Mouse (Mus musculus) MEL (cell line): ENCODE results near the gene Masp2. TPM values are rescaled to one million over a fixed set of nuclear protein-coding genes. Genes with fewer than 3 reads are reported as not detected.

Experiments
- DNase-seq: peaks from one replicate; pipeline ENCODE4 v3.0.0; 2011; ENCODE audit warnings: low read depth, low spot score
- H3K27ac ChIP-seq: 2 replicates; pipeline ENCODE4 v1.5.1; 2012; ENCODE audit warnings: low read depth, mild to moderate bottlenecking, control low read depth, low read length, moderate library complexity; ENCODE audit not compliant: control insufficient read depth
- H3K27me3 ChIP-seq, 2 experiments: fragments of 150-350 bp in 1 of 2; sonication (generic) in 1 of 2; 2 replicates each; pipeline ENCODE4 v1.6.1; 2012; ENCODE audit warnings: low read length in 2 of 2, mild to moderate bottlenecking in 2 of 2, improper control_type of control experiment in 1 of 2, moderate library complexity in 1 of 2; ENCODE audit not compliant: insufficient read depth in 2 of 2, control insufficient read depth in 1 of 2
- H3K36me3 ChIP-seq, 2 experiments: 2 replicates each; pipeline ENCODE4 v1.6.1; 2012 to 2014; ENCODE audit warnings: low read length in 2 of 2, improper control_type of control experiment in 1 of 2, inconsistent platforms in 1 of 2, mild to moderate bottlenecking in 1 of 2; ENCODE audit not compliant: insufficient read depth in 2 of 2, control insufficient read depth in 1 of 2
- H3K4me1 ChIP-seq, 2 experiments: fragments of 150-350 bp in 1 of 2; sonication (generic) in 1 of 2; 2 replicates each; pipeline ENCODE4 v1.6.1; 2012; ENCODE audit warnings: low read length in 2 of 2, improper control_type of control experiment in 1 of 2, mild to moderate bottlenecking in 1 of 2; ENCODE audit not compliant: insufficient read depth in 2 of 2, control insufficient read depth in 1 of 2
- H3K4me3 ChIP-seq, 2 experiments: fragments of 150-350 bp in 1 of 2; sonication (generic) in 1 of 2; 2 replicates each; pipeline ENCODE4 v1.5.1; 2012; ENCODE audit warnings: low read depth in 2 of 2, low read length in 2 of 2, mild to moderate bottlenecking in 2 of 2, moderate library complexity in 2 of 2, control low read depth in 1 of 2, improper control_type of control experiment in 1 of 2; ENCODE audit not compliant: control insufficient read depth in 1 of 2, insufficient read depth in 1 of 2
- H3K79me2 ChIP-seq: 2 replicates; pipeline ENCODE4 v1.6.1; 2012; ENCODE audit warnings: mild to moderate bottlenecking, low read length, moderate library complexity; ENCODE audit not compliant: control insufficient read depth, poor library complexity, insufficient read depth
- H3K9ac ChIP-seq: 2 replicates; pipeline ENCODE4 v1.6.1; 2012; ENCODE audit warnings: low read depth, mild to moderate bottlenecking, control low read depth, low read length, moderate library complexity; ENCODE audit not compliant: control insufficient read depth, poor library complexity, severe bottlenecking
- H3K9me3 ChIP-seq: fragments of 150-350 bp; sonication (generic); replicated peaks from 2 replicates; pipeline ENCODE4 v1.6.1; 2012; ENCODE audit warnings: mild to moderate bottlenecking, low read length, improper control_type of control experiment, moderate library complexity; ENCODE audit not compliant: insufficient read depth
- BHLHE40 ChIP-seq: IDR thresholded peaks from 2 replicates; pipeline ENCODE4 v1.6.1; 2012; ENCODE audit warnings: low read depth, mild to moderate bottlenecking, inconsistent platforms, low read length, improper control_type of control experiment, borderline replicate concordance
- CHD1 ChIP-seq: IDR thresholded peaks from 2 replicates; pipeline ENCODE4 v1.6.1; 2012; ENCODE audit warnings: low read depth, mild to moderate bottlenecking, inconsistent platforms, low read length, improper control_type of control experiment
- CHD2 ChIP-seq: IDR thresholded peaks from 2 replicates; pipeline ENCODE4 v1.6.1; 2011; ENCODE audit warnings: low read length, improper control_type of control experiment
- CTCF ChIP-seq, 3 experiments: IDR thresholded peaks in 2 of 3; conservative IDR thresholded peaks in 1 of 3; 2 replicates each; pipeline ENCODE4 v1.5.1; 2011 to 2012; ENCODE audit warnings: low read length in 3 of 3, low read depth in 2 of 3, mild to moderate bottlenecking in 2 of 3, improper control_type of control experiment in 1 of 3, inconsistent platforms in 1 of 3, mixed read lengths in 1 of 3, moderate library complexity in 1 of 3; ENCODE audit not compliant: control insufficient read depth in 1 of 3, insufficient read depth in 1 of 3, poor library complexity in 1 of 3, severe bottlenecking in 1 of 3
- ELF1 ChIP-seq: IDR thresholded peaks from 2 replicates; pipeline ENCODE4 v1.6.1; 2014; ENCODE audit warnings: low read depth, mild to moderate bottlenecking, inconsistent platforms, low read length, improper control_type of control experiment, moderate library complexity
- EP300 ChIP-seq, 2 experiments: IDR thresholded peaks; 2 replicates each; pipeline ENCODE4 v1.6.1; 2011; ENCODE audit warnings: improper control_type of control experiment in 2 of 2, low read length in 2 of 2, low read depth in 1 of 2, mild to moderate bottlenecking in 1 of 2
- ETS1 ChIP-seq: IDR thresholded peaks from 2 replicates; pipeline ENCODE4 v1.6.1; 2012; ENCODE audit warnings: low read depth, mild to moderate bottlenecking, inconsistent platforms, low read length, improper control_type of control experiment, moderate library complexity
- GABPA ChIP-seq: IDR thresholded peaks from 2 replicates; pipeline ENCODE4 v1.6.1; 2012; ENCODE audit warnings: low read depth, mild to moderate bottlenecking, inconsistent platforms, low read length, improper control_type of control experiment, moderate library complexity
- GATA1 ChIP-seq: IDR thresholded peaks from 2 replicates; pipeline ENCODE4 v1.6.1; 2011; ENCODE audit warnings: low read depth, low read length, improper control_type of control experiment
- HCFC1 ChIP-seq: IDR thresholded peaks from 2 replicates; pipeline ENCODE4 v1.6.1; 2012; ENCODE audit warnings: low read depth, mild to moderate bottlenecking, inconsistent platforms, low read length, improper control_type of control experiment, moderate library complexity
- JUND ChIP-seq: IDR thresholded peaks from 2 replicates; pipeline ENCODE4 v1.6.1; 2011; ENCODE audit warnings: low read depth, mild to moderate bottlenecking, improper control_type of control experiment, low read length
- KAT2A ChIP-seq: conservative IDR thresholded peaks from 2 replicates; pipeline ENCODE4 v1.6.1; 2012; ENCODE audit warnings: low read depth, low read length, improper control_type of control experiment, inconsistent platforms
- MAFK ChIP-seq: IDR thresholded peaks from 2 replicates; pipeline ENCODE4 v1.6.1; 2011; ENCODE audit warnings: low read depth, mild to moderate bottlenecking, low read length, improper control_type of control experiment, borderline replicate concordance
- MAX ChIP-seq: IDR thresholded peaks from 2 replicates; pipeline ENCODE4 v1.6.1; 2011; ENCODE audit warnings: low read length, improper control_type of control experiment
- MAZ ChIP-seq: IDR thresholded peaks from 2 replicates; pipeline ENCODE4 v1.6.1; 2012; ENCODE audit warnings: low read depth, mild to moderate bottlenecking, inconsistent platforms, low read length, improper control_type of control experiment
- MEF2A ChIP-seq: IDR thresholded peaks from 2 replicates; pipeline ENCODE4 v1.6.1; 2014; ENCODE audit warnings: low read depth, mild to moderate bottlenecking, inconsistent platforms, low read length, improper control_type of control experiment; ENCODE audit not compliant: poor library complexity, insufficient replicate concordance, severe bottlenecking; ENCODE audit errors: extremely low read depth
- MXI1 ChIP-seq: IDR thresholded peaks from 2 replicates; pipeline ENCODE4 v1.6.1; 2011; ENCODE audit warnings: mild to moderate bottlenecking, low read depth, low read length, improper control_type of control experiment
- MYC ChIP-seq: IDR thresholded peaks from 2 replicates; pipeline ENCODE4 v1.6.1; 2011; ENCODE audit warnings: low read depth, mild to moderate bottlenecking, low read length, improper control_type of control experiment, moderate library complexity
- NELFE ChIP-seq: IDR thresholded peaks from 2 replicates; pipeline ENCODE4 v1.6.1; 2011; ENCODE audit warnings: low read depth, low read length, improper control_type of control experiment
- NRF1 ChIP-seq: IDR thresholded peaks from 2 replicates; pipeline ENCODE4 v1.6.1; 2014; ENCODE audit warnings: low read depth, mild to moderate bottlenecking, inconsistent platforms, low read length, improper control_type of control experiment, moderate library complexity; ENCODE audit not compliant: poor library complexity, insufficient read depth, severe bottlenecking
- POLR2A ChIP-seq, 2 experiments: IDR thresholded peaks; 2 replicates each; pipeline ENCODE4 v1.6.1; 2011 to 2012; ENCODE audit warnings: low read length in 2 of 2, mild to moderate bottlenecking in 2 of 2, control low read depth in 1 of 2, improper control_type of control experiment in 1 of 2, low read depth in 1 of 2, moderate library complexity in 1 of 2; ENCODE audit not compliant: control insufficient read depth in 1 of 2, insufficient read depth in 1 of 2, poor library complexity in 1 of 2
- POLR2AphosphoS2 ChIP-seq: IDR thresholded peaks from 2 replicates; pipeline ENCODE4 v1.6.1; 2011; ENCODE audit warnings: low read length, improper control_type of control experiment
- POLR2AphosphoS5 ChIP-seq: IDR thresholded peaks from 2 replicates; pipeline ENCODE4 v1.6.1; 2012; ENCODE audit warnings: low read depth, borderline replicate concordance, mild to moderate bottlenecking, inconsistent platforms, low read length, moderate library complexity, mixed read lengths
- RAD21 ChIP-seq: IDR thresholded peaks from 2 replicates; pipeline ENCODE4 v1.6.1; 2011; ENCODE audit warnings: mild to moderate bottlenecking, low read depth, low read length, improper control_type of control experiment
- RCOR1 ChIP-seq: IDR thresholded peaks from 2 replicates; pipeline ENCODE4 v1.6.1; 2012; ENCODE audit warnings: low read depth, mild to moderate bottlenecking, inconsistent platforms, low read length, improper control_type of control experiment
- SIN3A ChIP-seq: IDR thresholded peaks from 2 replicates; pipeline ENCODE4 v1.6.1; 2012; ENCODE audit warnings: low read length, improper control_type of control experiment, inconsistent platforms
- SMC3 ChIP-seq: IDR thresholded peaks from 2 replicates; pipeline ENCODE4 v1.6.1; 2011; ENCODE audit warnings: low read depth, low read length, improper control_type of control experiment
- TAL1 ChIP-seq: IDR thresholded peaks from 2 replicates; pipeline ENCODE4 v1.6.1; 2012; ENCODE audit warnings: mild to moderate bottlenecking, inconsistent platforms, low read length, moderate library complexity, mixed read lengths
- TBP ChIP-seq: IDR thresholded peaks from 2 replicates; pipeline ENCODE4 v1.8.0; 2011; ENCODE audit warnings: low read depth, low read length, improper control_type of control experiment
- TCF12 ChIP-seq: IDR thresholded peaks from 2 replicates; pipeline ENCODE4 v1.6.1; 2014; ENCODE audit warnings: low read depth, mild to moderate bottlenecking, inconsistent platforms, low read length, improper control_type of control experiment, moderate library complexity
- UBTF ChIP-seq: IDR thresholded peaks from 2 replicates; pipeline ENCODE4 v1.6.1; 2012; ENCODE audit warnings: low read depth, mild to moderate bottlenecking, inconsistent platforms, low read length, improper control_type of control experiment, moderate library complexity, borderline replicate concordance; ENCODE audit not compliant: insufficient read depth
- USF1 ChIP-seq: IDR thresholded peaks from 2 replicates; pipeline ENCODE4 v1.6.1; 2014; ENCODE audit warnings: low read depth, mild to moderate bottlenecking, inconsistent platforms, low read length, improper control_type of control experiment, moderate library complexity
- USF2 ChIP-seq, 2 experiments: IDR thresholded peaks; 2 replicates each; pipeline ENCODE4 v1.6.1; 2011 to 2012; ENCODE audit warnings: improper control_type of control experiment in 2 of 2, low read length in 2 of 2, borderline replicate concordance in 1 of 2, inconsistent platforms in 1 of 2, low read depth in 1 of 2, mild to moderate bottlenecking in 1 of 2; ENCODE audit not compliant: insufficient read depth in 1 of 2
- ZC3H11A ChIP-seq: IDR thresholded peaks from 2 replicates; pipeline ENCODE4 v1.6.1; 2012; ENCODE audit warnings: low read depth, mild to moderate bottlenecking, inconsistent platforms, low read length, improper control_type of control experiment
- ZKSCAN1 ChIP-seq: IDR thresholded peaks from 2 replicates; pipeline ENCODE4 v1.6.1; 2012; ENCODE audit warnings: low read depth, mild to moderate bottlenecking, inconsistent platforms, low read length, improper control_type of control experiment, moderate library complexity
- ZMIZ1 ChIP-seq: IDR thresholded peaks from 2 replicates; pipeline ENCODE4 v1.6.1; 2012; ENCODE audit warnings: low read depth, mild to moderate bottlenecking, inconsistent platforms, low read length, improper control_type of control experiment, moderate library complexity
- ZNF384 ChIP-seq: IDR thresholded peaks from 2 replicates; pipeline ENCODE4 v1.6.1; 2012; ENCODE audit warnings: low read depth, mild to moderate bottlenecking, inconsistent platforms, low read length, improper control_type of control experiment
- polyA plus RNA-seq, 2 experiments: library from polyadenylated mRNA; stranded (reverse) in 1 of 2; unstranded in 1 of 2; fragments of >175 nt in 1 of 2; fragments of >200 nt in 1 of 2; gene quantifications; 2 replicates each; pipeline versions ENCODE4 v1.2.1 to v1.2.4; 2012; ENCODE audit warnings: low replicate concordance in 2 of 2, low read depth in 1 of 2; ENCODE audit not compliant: insufficient read length in 2 of 2, insufficient read depth in 1 of 2, missing spikeins in 1 of 2
- total RNA-seq: library from RNA; depleted of rRNA; stranded (reverse); fragments of 300-350 nt; gene quantifications from 2 replicates; pipeline ENCODE4 v1.2.3, GENCODE M21; 2012

The Masp2 gene
- total and polyA plus RNA-seq, 3 experiments, result 0.38 to 1.4 TPM; not detected in 1

DNA sequence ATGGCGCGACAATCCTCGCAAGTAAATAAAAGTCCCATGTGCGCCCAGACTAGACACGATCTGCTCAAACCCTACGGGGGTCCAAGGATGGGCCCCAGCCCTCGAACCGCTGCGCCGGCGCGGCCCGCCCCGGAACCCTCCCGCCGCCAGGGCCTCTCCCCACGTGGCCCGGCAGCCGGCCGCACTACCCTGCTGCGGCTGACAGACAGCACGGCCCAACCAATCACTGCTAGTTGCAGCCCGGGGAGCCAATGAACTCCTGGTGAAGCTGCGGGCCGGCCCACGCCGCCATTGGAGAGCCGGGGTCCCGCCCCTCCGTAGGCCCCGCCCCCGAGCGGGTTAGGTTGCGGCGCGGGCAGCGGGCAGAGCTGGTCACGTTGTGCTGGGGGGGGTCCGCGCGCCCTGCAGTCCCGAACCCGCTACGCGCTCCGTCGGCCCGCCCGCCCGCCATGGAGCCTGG, 11.2 kb upstream of the Masp2 start, which contains the start of gene Srm:
Gene Srm, plus strand, starts transcription at position 333 of the 460 bp plus-strand sequence.
- Histone ChIP-seq H3K9me3 (no peaks in the 10 kb centered on the region), H3K27ac (peak within 1 kb of the TSS; percentile 97), H3K36me3 (peaks cover 16% of the 10 kb centered on the region in 2 experiments), H3K27me3 (no peaks in the 10 kb centered on the region), H3K9ac (peak within 1 kb of the TSS; percentile 98), H3K4me3 (peak within 1 kb of the TSS; percentile 97 to 99), H3K4me1 (peaks cover 5 to 36% of the 10 kb centered on the region in 2 experiments), H3K79me2 (peaks cover 28% of the 10 kb centered on the region)
- DNase-seq, result peak; percentile 98
- TF ChIP-seq POLR2AphosphoS2 (no peak; the same call in 1 of the 2 replicates), USF1 (peak; percentile 95), SIN3A (peak; percentile 62), USF2 (IDR thresholded peaks at IDR 0.05; ENCODE audit: borderline replicate concordance in 1 of 2, insufficient read depth in 1 of 2, low read depth in 1 of 2, low read length in 2 of 2) (peak in 1 of 2 experiments; percentile 64; a peak in 1 of 4 replicates), BHLHE40 (peak; percentile 64), RAD21 (no peak), MEF2A (no peak), MXI1 (peak; percentile 94), ZNF384 (no peak), ZMIZ1 (peak; percentile 35), JUND (no peak), POLR2AphosphoS5 (no peak), MAZ (peak; percentile 83), MAX (peak; percentile 97), TBP (no peak; the same call in 1 of the 2 replicates), UBTF (0 out of 2 replicates have a peak, but pooled peaks have one; percentile 8), EP300 (IDR thresholded peaks at IDR 0.05; ENCODE audit: low read depth in 1 of 2, low read length in 2 of 2) (peak in 1 of 2 experiments; percentile 22; a peak in 1 of 4 replicates), ELF1 (peak; percentile 68), TCF12 (peak; percentile 45), MAFK (no peak), RCOR1 (no peak), HCFC1 (peak; percentile 81), KAT2A (peak; percentile 58; the same call in 1 of the 2 replicates), CHD2 (peak; percentile 82), NELFE (peak; percentile 75), ETS1 (no peak), ZKSCAN1 (no peak), CTCF (IDR thresholded peaks at IDR 0.05 in 2 of 3, conservative IDR thresholded peaks at IDR 0.05 in 1 of 3; ENCODE audit: control insufficient read depth in 1 of 3, insufficient read depth in 1 of 3, low read depth in 2 of 3, low read length in 3 of 3, poor library complexity in 1 of 3, severe bottlenecking in 1 of 3) (no peak), MYC (peak; percentile 96), NRF1 (peak; percentile 79), POLR2A (IDR thresholded peaks at IDR 0.05; ENCODE audit: control insufficient read depth in 1 of 2, insufficient read depth in 1 of 2, low read depth in 1 of 2, low read length in 2 of 2, poor library complexity in 1 of 2) (peak in 1 of 2 experiments; percentile 72; a peak in 3 of 4 replicates), GABPA (no peak), ZC3H11A (no peak), CHD1 (no peak; the same call in 1 of the 2 replicates), TAL1 (no peak), SMC3 (no peak), GATA1 (no peak)
